Mouse (Mus musculus): ENCODE data around the gene Slc25a12.
"Not testable (repeated sequence)": the region's sequence is repeated elsewhere in the genome, so short reads cannot be mapped to it uniquely, and the experiment has no call there.

Gene Slc25a12

GRCm38 (mm10) chr2:71367125-71367880 is at the start of gene Slc25a12:
TSS of gene Slc25a12 (minus strand) at chr2:71367749.
- peak; percentile 89 for DNase-seq

- no peak for DNase-seq
Observed at GRCm38 (mm10) chr2:71405613-71406012, 38.1 kb upstream of the Slc25a12 start.

GRCm38 (mm10) chr2:71389864-71390263 is 22.3 kb upstream of the Slc25a12 start:
- no peak for DNase-seq

- DNase-seq: peak; percentile 92
Observed at GRCm38 (mm10) chr2:71388951-71389763, 21.6 kb upstream of the Slc25a12 start, which contains the start of gene Hat1. TSS of gene Hat1 (plus strand) at chr2:71388958.

- DNase-seq: no peak
Observed at GRCm38 (mm10) chr2:71387766-71388165, 20.2 kb upstream of the Slc25a12 start.

- DNase-seq: no peak
Observed at GRCm38 (mm10) chr2:71383890-71384289, 16.3 kb upstream of the Slc25a12 start.

- no peak for DNase-seq
Observed at GRCm38 (mm10) chr2:71381962-71382361, 14.4 kb upstream of the Slc25a12 start.

- DNase-seq: no peak
Observed at GRCm38 (mm10) chr2:71377426-71377825, 9.9 kb upstream of the Slc25a12 start.

GRCm38 (mm10) chr2:71376433-71376906 is 8.9 kb upstream of the Slc25a12 start:
- DNase-seq: no peak

GRCm38 (mm10) chr2:71374275-71375155 is 7.0 kb upstream of the Slc25a12 start:
- no peak for DNase-seq

- not testable (repeated sequence) for DNase-seq
Observed at GRCm38 (mm10) chr2:71372261-71372660, 4.7 kb upstream of the Slc25a12 start.

GRCm38 (mm10) chr2:71371790-71372189 is 4.2 kb upstream of the Slc25a12 start:
- no peak for DNase-seq

- no peak for DNase-seq
Observed at GRCm38 (mm10) chr2:71368086-71368485, 537 bp upstream of the Slc25a12 start.

- no peak for DNase-seq
Observed at GRCm38 (mm10) chr2:71366618-71367124, 878 bp downstream of the Slc25a12 start.

- DNase-seq: no peak
Observed at GRCm38 (mm10) chr2:71360192-71360591, 7.4 kb downstream of the Slc25a12 start.

GRCm38 (mm10) chr2:71358347-71358746 is 9.2 kb downstream of the Slc25a12 start:
- DNase-seq: no peak

- no peak for DNase-seq
Observed at GRCm38 (mm10) chr2:71354055-71354425, 13.5 kb downstream of the Slc25a12 start.

GRCm38 (mm10) chr2:71353306-71354054 is 14.1 kb downstream of the Slc25a12 start:
- no peak for DNase-seq

GRCm38 (mm10) chr2:71351727-71351987 is 15.9 kb downstream of the Slc25a12 start:
- no peak for DNase-seq

GRCm38 (mm10) chr2:71350904-71351726 is 16.4 kb downstream of the Slc25a12 start:
- no peak for DNase-seq

GRCm38 (mm10) chr2:71350181-71350580 is 17.4 kb downstream of the Slc25a12 start:
- no peak for DNase-seq
